Mouse (Mus musculus) CH12.LX (cell line): ENCODE measurements around the gene Ints1. TPM values are rescaled to one million over a fixed set of nuclear protein-coding genes. Genes with fewer than 3 reads are reported as not detected.

ENCODE experiments used
- DNase-seq: peaks from one replicate; pipeline ENCODE4 v3.0.0-alpha.2; 2013; ENCODE audit errors: extremely low read depth
- H3K27ac ChIP-seq: 2 replicates; pipeline ENCODE4 v1.5.1; 2012; ENCODE audit warnings: low read depth, mild to moderate bottlenecking, control low read depth, moderate library complexity; ENCODE audit not compliant: insufficient read depth
- H3K27me3 ChIP-seq: replicated peaks from 2 replicates; pipeline ENCODE3; 2012; ENCODE audit warnings: inconsistent platforms
- H3K36me3 ChIP-seq, 2 experiments: replicated peaks in 1 of 2; 2 replicates each; pipeline versions ENCODE3 to v1.6.1; 2012; ENCODE audit warnings: inconsistent platforms in 1 of 2, low read length in 1 of 2, mild to moderate bottlenecking in 1 of 2, mixed read lengths in 1 of 2, moderate library complexity in 1 of 2; ENCODE audit not compliant: control insufficient read depth in 1 of 2, insufficient read depth in 1 of 2
- H3K4me1 ChIP-seq, 2 experiments: 2 replicates each; pipeline ENCODE4 v1.6.1; 2012; ENCODE audit warnings: inconsistent platforms in 1 of 2, moderate library complexity in 1 of 2; ENCODE audit not compliant: insufficient read depth in 2 of 2, control insufficient read depth in 1 of 2
- H3K4me2 ChIP-seq: 2 replicates; pipeline ENCODE4 v1.6.1; 2012; ENCODE audit warnings: low read depth, mild to moderate bottlenecking, control low read depth; ENCODE audit not compliant: poor library complexity, insufficient read depth, severe bottlenecking
- H3K4me3 ChIP-seq, 3 experiments: fragments of 150-350 bp in 1 of 3; sonication (generic) in 1 of 3; replicated peaks in 1 of 3; 2 replicates each; pipeline versions ENCODE3 to v1.5.1; 2011 to 2012; ENCODE audit warnings: low read depth in 2 of 3, low read length in 2 of 3, mild to moderate bottlenecking in 2 of 3, moderate library complexity in 2 of 3, control low read depth in 1 of 3, improper control_type of control experiment in 1 of 3, inconsistent platforms in 1 of 3, mixed read lengths in 1 of 3; ENCODE audit not compliant: poor library complexity in 1 of 3
- H3K79me2 ChIP-seq: replicated peaks from 2 replicates; pipeline ENCODE4 v1.6.1; 2012; ENCODE audit warnings: mild to moderate bottlenecking, moderate library complexity; ENCODE audit not compliant: control insufficient read depth, poor library complexity, insufficient read depth, severe bottlenecking; ENCODE audit errors: extremely low read depth
- H3K9ac ChIP-seq: 2 replicates; pipeline ENCODE4 v1.6.1; 2012; ENCODE audit warnings: low read depth, mild to moderate bottlenecking, control low read depth, moderate library complexity; ENCODE audit not compliant: insufficient read depth
- H3K9me3 ChIP-seq: replicated peaks from 2 replicates; pipeline ENCODE3; 2012; ENCODE audit warnings: low read length, inconsistent platforms, mixed read lengths
- CHD1 ChIP-seq: IDR thresholded peaks from 2 replicates; pipeline ENCODE4 v1.6.1; 2012; ENCODE audit warnings: low read depth, low read length, improper control_type of control experiment, inconsistent platforms
- CTCF ChIP-seq, 2 experiments: IDR thresholded peaks in 1 of 2; conservative IDR thresholded peaks in 1 of 2; 2 replicates each; pipeline ENCODE4 v1.5.1; 2011 to 2012; ENCODE audit warnings: low read depth in 2 of 2, low read length in 2 of 2, improper control_type of control experiment in 1 of 2, inconsistent platforms in 1 of 2, mild to moderate bottlenecking in 1 of 2, moderate library complexity in 1 of 2
- E2F4 ChIP-seq: IDR thresholded peaks from 2 replicates; pipeline ENCODE4 v1.6.1; 2011; ENCODE audit warnings: low read depth, low read length, improper control_type of control experiment; ENCODE audit not compliant: insufficient replicate concordance
- ELF1 ChIP-seq: IDR thresholded peaks from 2 replicates; pipeline ENCODE4 v1.6.1; 2014; ENCODE audit warnings: low read depth, mild to moderate bottlenecking, inconsistent platforms, low read length, improper control_type of control experiment
- ETS1 ChIP-seq: conservative IDR thresholded peaks from 2 replicates; pipeline ENCODE4 v1.6.1; 2012; ENCODE audit warnings: low read depth, mild to moderate bottlenecking, inconsistent platforms, low read length, improper control_type of control experiment, moderate library complexity
- GABPA ChIP-seq: IDR thresholded peaks from 2 replicates; pipeline ENCODE4 v1.6.1; 2012; ENCODE audit warnings: low read depth, low read length, improper control_type of control experiment, inconsistent platforms; ENCODE audit not compliant: insufficient replicate concordance
- IRF4 ChIP-seq: IDR thresholded peaks from 2 replicates; pipeline ENCODE4 v1.6.1; 2014; ENCODE audit warnings: low read depth, mild to moderate bottlenecking, inconsistent platforms, low read length, improper control_type of control experiment
- MAZ ChIP-seq: IDR thresholded peaks from 2 replicates; pipeline ENCODE4 v1.6.1; 2012; ENCODE audit warnings: low read depth, mild to moderate bottlenecking, inconsistent platforms, low read length, improper control_type of control experiment, moderate library complexity
- MXI1 ChIP-seq: IDR thresholded peaks from 2 replicates; pipeline ENCODE4 v1.6.1; 2011; ENCODE audit warnings: mild to moderate bottlenecking, low read depth, low read length, improper control_type of control experiment
- NELFE ChIP-seq: IDR thresholded peaks from 2 replicates; pipeline ENCODE4 v1.6.1; 2011; ENCODE audit warnings: low read depth, low read length, improper control_type of control experiment
- POLR2A ChIP-seq: IDR thresholded peaks from 2 replicates; pipeline ENCODE4 v1.6.1; 2011; ENCODE audit warnings: low read depth, mild to moderate bottlenecking, improper control_type of control experiment, low read length
- POLR2AphosphoS2 ChIP-seq: IDR thresholded peaks from 2 replicates; pipeline ENCODE4 v1.6.1; 2011; ENCODE audit warnings: low read depth, low read length, improper control_type of control experiment
- RAD21 ChIP-seq: IDR thresholded peaks from 2 replicates; pipeline ENCODE4 v1.6.1; 2011; ENCODE audit warnings: low read depth, mild to moderate bottlenecking, low read length, improper control_type of control experiment, moderate library complexity
- RCOR1 ChIP-seq: conservative IDR thresholded peaks from 2 replicates; pipeline ENCODE4 v1.6.1; 2012; ENCODE audit warnings: low read depth, mild to moderate bottlenecking, inconsistent platforms, low read length, improper control_type of control experiment
- SIN3A ChIP-seq: IDR thresholded peaks from 2 replicates; pipeline ENCODE4 v1.6.1; 2012; ENCODE audit warnings: low read length, improper control_type of control experiment, inconsistent platforms
- SMC3 ChIP-seq: IDR thresholded peaks from 2 replicates; pipeline ENCODE4 v1.6.1; 2011; ENCODE audit warnings: low read depth, low read length, improper control_type of control experiment
- UBTF ChIP-seq: IDR thresholded peaks from 2 replicates; pipeline ENCODE4 v1.6.1; 2012; ENCODE audit warnings: low read depth, mild to moderate bottlenecking, inconsistent platforms, low read length, improper control_type of control experiment, moderate library complexity
- USF1 ChIP-seq: IDR thresholded peaks from 2 replicates; pipeline ENCODE4 v1.6.1; 2014; ENCODE audit warnings: low read depth, mild to moderate bottlenecking, inconsistent platforms, low read length, improper control_type of control experiment
- USF2 ChIP-seq: conservative IDR thresholded peaks from 2 replicates; pipeline ENCODE4 v1.6.1; 2011; ENCODE audit warnings: low read depth, low read length, improper control_type of control experiment
- ZKSCAN1 ChIP-seq: IDR thresholded peaks from 2 replicates; pipeline ENCODE4 v1.6.1; 2012; ENCODE audit warnings: low read depth, inconsistent platforms, low read length, improper control_type of control experiment, borderline replicate concordance
- ZMIZ1 ChIP-seq: IDR thresholded peaks from 2 replicates; pipeline ENCODE4 v1.6.1; 2012; ENCODE audit warnings: low read depth, mild to moderate bottlenecking, inconsistent platforms, low read length, improper control_type of control experiment
- dilution Hi-C: fragments of 300-500 bp; cut with MboI; formaldehyde crosslinking; loops from 2 replicates; pipeline ENCODE4 v1.14.3; 2020; ENCODE audit warnings: low sequenced_read_pairs; ENCODE audit not compliant: extremely low pct_unique_long_range_greater_than_20kb, extremely low pct_ligation_motif_present
- in situ Hi-C: fragments of 300-500 bp; cut with MboI; formaldehyde crosslinking; loops from 3 replicates; pipeline ENCODE4 v1.14.3; 2019; ENCODE audit warnings: low sequenced_read_pairs, low pct_ligation_motif_present, low pct_unique_long_range_greater_than_20kb, mixed read lengths
- polyA plus RNA-seq: library from polyadenylated mRNA; unstranded; fragments of >175 nt; gene quantifications from 2 replicates; pipeline ENCODE4 v1.2.1, GENCODE M21; 2012; ENCODE audit warnings: low read depth; ENCODE audit not compliant: insufficient read length
- total RNA-seq, 2 experiments: library from RNA; depleted of rRNA; stranded (reverse); fragments of 300-350 nt in 1 of 2; fragments of >200 nt in 1 of 2; gene quantifications; 2 replicates each; pipeline ENCODE4 v1.2.3; 2012 to 2014

The Ints1 gene
- total and polyA plus RNA-seq, 3 experiments: 19.8 to 88.2 (median 72.1) TPM

GRCm38 (mm10) chr5:139718949-139719348, 56.5 kb downstream of the Ints1 start:
- Histone ChIP-seq H3K9me3 (no peaks in the 10 kb centered on the region), H3K4me3 (no peak overlapping the region), H3K4me1 (peaks cover 16 to 30% of the 10 kb centered on the region in 2 experiments), H3K79me2 (no peaks in the 10 kb centered on the region), H3K27me3 (no peaks in the 10 kb centered on the region), H3K4me2 (no peak overlapping the region), H3K9ac (no peak overlapping the region), H3K27ac (no peak overlapping the region), H3K36me3 (peaks cover 0 to 19% of the 10 kb centered on the region in 2 experiments)
- in situ Hi-C loops: no loop called here
- TF ChIP-seq ZKSCAN1 (no peak), SIN3A (no peak), GABPA (no peak), POLR2AphosphoS2 (no peak), IRF4 (no peak), ETS1 (no peak), SMC3 (no peak), CTCF (conservative IDR thresholded peaks at IDR 0.05 in 1 of 2, IDR thresholded peaks at IDR 0.05 in 1 of 2; ENCODE audit: low read depth in 2 of 2, low read length in 2 of 2) (no peak), RCOR1 (no peak), ELF1 (no peak), CHD1 (no peak), USF1 (no peak), USF2 (no peak), POLR2A (no peak)
- DNase-seq: no peak
- dilution Hi-C loops: no loop called here

- peaks cover 0 to 19% of the 10 kb centered on the region in 2 experiments for H3K36me3 ChIP-seq
Measured at GRCm38 (mm10) chr5:139718540-139718939, 56.9 kb downstream of the Ints1 start.

More at GRCm38 (mm10) chr5:139718540-139718939, 56.9 kb downstream of the Ints1 start:
- in situ Hi-C loops: no loop called here
- Histone ChIP-seq H3K27me3 (no peaks in the 10 kb centered on the region), H3K9me3 (no peaks in the 10 kb centered on the region), H3K4me1 (peaks cover 14 to 28% of the 10 kb centered on the region in 2 experiments), H3K9ac (no peak overlapping the region), H3K4me3 (no peak overlapping the region), H3K4me2 (no peak overlapping the region), H3K27ac (no peak overlapping the region), H3K79me2 (no peaks in the 10 kb centered on the region)
- dilution Hi-C loops: no loop called here
- no peak for TF ChIP-seq ZKSCAN1
- TF ChIP-seq POLR2AphosphoS2: no peak
- no peak for TF ChIP-seq ZMIZ1
- no peak for TF ChIP-seq CHD1
- no peak for TF ChIP-seq MXI1
- TF ChIP-seq ETS1: no peak
- TF ChIP-seq NELFE: no peak
- no peak for TF ChIP-seq IRF4
- no peak for TF ChIP-seq E2F4
- TF ChIP-seq POLR2A: no peak
- no peak for TF ChIP-seq RAD21
- no peak for TF ChIP-seq UBTF
- no peak for TF ChIP-seq MAZ
- no peak for TF ChIP-seq CTCF (conservative IDR thresholded peaks at IDR 0.05 in 1 of 2, IDR thresholded peaks at IDR 0.05 in 1 of 2; ENCODE audit: low read depth in 2 of 2, low read length in 2 of 2)
- no peak for DNase-seq
